Mouse (Mus musculus): ENCODE measurements around the gene Gpr25.

Gene Gpr25

DNA sequence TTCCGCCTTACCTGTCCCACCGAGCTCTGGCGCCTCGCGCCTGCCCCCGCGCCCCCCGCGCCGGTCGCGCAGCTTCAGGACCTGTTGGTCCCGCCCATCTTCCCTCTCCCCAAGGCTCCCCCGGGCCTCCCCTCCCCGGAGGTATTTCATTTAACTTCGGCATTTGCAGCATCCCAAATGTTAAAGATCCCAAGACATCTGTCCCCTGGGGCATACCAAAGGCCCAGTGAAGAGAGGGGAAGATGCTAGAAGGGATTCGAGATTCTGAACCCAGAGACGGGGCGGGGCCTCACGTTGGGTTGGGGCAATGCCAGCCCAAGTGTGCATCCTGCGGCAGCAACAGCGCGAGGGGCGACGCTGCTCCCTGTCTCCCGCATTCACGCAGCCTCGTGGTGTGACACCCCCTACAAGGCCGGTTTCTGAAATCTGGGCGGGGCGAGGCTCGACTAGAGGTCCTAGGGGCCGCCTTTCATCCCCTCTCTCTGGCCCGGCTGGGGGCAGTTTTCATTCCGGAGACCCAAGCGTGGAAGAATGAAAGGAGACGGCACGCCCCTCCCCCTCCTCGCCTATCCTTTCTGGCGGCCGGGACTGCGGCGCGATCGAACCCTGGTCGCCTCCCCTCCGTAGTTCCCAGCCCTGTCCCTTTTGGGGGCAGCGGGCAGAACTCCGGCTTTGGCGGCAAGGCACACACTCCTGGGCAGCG, 26.6 kb downstream of the Gpr25 start, which contains the start of gene Inava:
Inava (minus strand) TSS at position 373 of the 703 bp plus-strand sequence.
- peak; percentile 82 for DNase-seq (ENCODE audit: low read depth, low spot score)

DNA sequence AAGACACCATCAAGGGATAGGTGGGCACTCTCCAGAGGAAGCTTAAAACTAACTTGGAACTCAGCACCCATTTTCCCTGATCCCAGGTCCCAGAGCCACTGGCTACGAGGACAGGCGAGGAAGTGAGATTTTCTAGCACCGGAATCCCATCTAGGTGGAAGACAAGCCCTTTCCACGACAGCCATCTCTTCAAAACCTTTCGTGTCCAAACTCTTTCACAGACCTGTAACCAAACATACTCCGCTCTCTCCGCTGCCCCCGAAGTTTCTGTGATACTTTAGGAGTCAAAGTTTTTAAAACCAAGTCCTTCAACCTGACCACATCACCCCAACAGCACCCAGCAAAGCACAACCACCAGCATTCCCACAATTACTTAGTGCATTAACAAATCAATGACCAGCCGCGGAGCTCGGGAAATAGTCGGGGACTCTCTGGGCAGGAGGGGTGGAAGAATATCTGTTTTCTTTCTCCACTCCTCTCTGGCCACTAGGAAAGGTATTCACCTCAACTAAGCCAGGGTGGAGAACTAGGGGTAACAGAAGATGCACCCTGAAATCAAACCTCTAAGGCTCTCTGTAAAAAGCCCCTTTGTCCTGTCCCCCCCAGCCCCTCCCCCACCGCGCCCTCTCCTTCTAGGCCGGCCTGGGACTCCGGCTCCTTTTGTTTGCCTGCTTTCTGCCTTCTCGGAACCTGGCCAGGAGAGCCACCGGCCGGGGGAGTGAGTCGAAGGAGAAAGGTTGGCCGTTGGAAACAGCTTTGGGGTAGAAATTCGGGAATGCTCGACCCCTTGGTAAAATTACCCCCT, 27.5 kb downstream of the Gpr25 start:
- DNase-seq (ENCODE audit: low read depth, low spot score) = no peak

DNA sequence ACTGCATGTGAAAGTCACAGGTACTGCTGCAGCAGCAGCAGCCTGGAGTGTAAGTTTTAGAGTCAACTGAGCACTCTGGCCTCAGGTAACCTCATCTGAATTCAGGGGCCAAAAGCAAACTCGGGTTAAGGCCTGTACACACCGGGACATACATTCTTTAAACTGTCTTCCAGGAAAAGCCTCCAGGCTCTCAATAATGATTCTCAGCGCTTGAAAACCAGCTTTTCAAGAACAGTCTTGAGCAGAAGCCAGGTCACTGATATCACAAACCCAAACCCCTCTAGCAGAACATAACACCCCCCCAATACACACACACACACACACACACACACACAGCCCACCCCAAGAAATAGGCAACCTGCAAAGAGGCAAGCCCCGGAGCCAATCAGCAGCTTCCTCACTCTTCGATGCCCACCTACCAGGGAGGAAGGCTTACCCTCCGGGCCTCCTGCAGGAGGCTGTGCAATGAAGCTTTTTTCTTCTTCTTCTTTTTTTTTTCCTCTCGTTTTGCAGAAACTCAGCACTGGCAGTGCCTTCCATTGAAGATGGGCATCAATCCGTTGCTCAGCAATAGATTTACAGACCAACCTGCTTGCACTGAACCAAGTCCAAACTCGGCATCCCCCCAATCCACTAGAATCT, 28.3 kb downstream of the Gpr25 start:
- DNase-seq (ENCODE audit: low read depth, low spot score) = no peak

- no peak for DNase-seq (ENCODE audit: low read depth, low spot score)
Measured at GRCm38 (mm10) chr1:136231596-136231995, 29.1 kb downstream of the Gpr25 start.

DNA sequence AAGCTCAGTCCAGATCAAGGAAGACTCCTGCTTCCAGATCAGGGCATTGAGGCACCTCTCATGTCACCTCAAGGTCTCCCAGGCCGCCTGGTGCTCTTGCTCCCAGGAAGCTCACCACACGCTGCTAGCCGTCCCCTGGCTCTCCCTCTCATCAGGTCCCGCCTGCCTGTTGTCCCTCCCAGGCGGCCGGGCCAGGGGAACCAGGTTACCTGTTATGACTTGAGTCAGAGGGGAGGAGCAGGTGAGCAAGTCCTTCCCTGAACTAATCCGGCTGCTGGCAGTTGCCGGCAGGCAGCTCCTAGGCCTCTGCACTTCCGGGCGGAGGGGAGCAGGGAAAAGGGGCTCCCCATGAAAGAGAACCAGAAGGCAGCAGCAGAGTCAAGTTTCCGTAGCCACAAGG, 30.5 kb downstream of the Gpr25 start:
- DNase-seq (ENCODE audit: low read depth, low spot score) = no peak

DNA sequence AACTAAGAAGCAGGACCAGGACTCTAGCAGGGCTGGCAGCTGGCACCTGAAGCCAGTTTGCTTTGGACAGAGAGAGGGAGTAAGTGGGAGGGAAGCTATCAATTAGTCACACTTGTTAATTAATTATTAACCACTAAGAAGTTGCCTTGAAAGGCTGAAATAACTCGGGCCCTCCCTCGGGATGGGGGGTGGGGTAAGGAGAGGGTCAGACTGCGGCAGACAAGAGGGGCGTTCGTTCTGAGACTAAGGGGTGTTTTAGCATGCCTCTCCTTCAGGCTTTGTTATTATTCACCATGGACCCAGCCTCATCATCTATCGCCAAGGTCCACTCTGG, 31.7 kb downstream of the Gpr25 start:
- DNase-seq (ENCODE audit: low read depth, low spot score) = no peak

DNA sequence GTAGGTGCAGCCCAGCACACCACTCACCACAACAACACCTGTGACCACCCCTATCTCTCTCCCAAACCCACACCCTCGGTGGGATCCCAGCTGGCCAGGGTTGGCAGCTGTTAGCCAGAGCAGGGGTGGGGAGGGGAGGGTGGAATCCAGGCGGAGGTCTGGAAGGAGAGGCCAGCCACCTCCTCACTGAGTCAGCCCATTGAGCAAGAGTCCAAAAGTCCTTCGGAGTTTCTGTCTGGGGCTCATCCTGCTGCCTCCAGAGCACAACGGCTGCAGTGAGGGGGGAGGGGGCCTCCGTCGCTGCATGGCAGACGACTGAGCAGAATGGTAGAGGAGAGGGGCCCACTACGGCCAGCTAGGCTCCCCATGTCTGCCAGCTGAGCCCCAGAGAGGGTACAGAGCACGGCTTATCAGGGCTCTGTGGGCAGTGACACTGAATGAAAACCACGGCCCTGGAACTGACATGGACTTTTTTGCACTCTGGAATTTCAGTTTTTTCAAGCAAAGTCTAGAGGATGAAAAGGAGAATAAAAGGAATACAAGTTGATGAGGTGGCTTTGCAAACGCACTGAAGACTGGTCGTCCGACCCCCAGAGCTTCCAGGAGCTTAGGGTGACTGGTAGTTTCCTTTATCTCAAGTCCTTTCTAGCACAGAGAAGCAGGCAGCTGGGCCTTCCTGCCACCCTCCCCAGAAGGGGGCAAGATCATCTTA, 32.2 kb downstream of the Gpr25 start:
- DNase-seq (ENCODE audit: low read depth, low spot score) = no peak

DNA sequence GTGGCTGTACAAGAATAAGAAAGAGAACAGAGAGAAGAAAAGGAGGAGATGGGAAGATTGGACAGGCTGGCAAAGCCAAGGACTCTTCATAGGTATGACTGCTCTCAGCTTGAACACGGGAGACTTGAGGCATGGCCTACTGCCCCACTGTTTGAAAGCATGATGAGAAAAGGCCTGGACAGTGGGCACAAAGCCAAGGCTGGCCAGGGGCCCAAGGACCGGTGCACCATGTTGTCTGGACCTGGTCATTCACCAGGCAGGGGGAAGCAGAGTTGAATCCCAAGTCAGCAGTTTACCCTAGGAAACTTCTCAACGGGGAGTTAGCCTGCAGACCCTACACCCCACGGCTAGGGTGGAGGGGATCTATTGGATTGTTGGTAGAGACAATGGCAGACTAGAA, 32.8 kb downstream of the Gpr25 start:
- DNase-seq (ENCODE audit: low read depth, low spot score) = no peak

DNA sequence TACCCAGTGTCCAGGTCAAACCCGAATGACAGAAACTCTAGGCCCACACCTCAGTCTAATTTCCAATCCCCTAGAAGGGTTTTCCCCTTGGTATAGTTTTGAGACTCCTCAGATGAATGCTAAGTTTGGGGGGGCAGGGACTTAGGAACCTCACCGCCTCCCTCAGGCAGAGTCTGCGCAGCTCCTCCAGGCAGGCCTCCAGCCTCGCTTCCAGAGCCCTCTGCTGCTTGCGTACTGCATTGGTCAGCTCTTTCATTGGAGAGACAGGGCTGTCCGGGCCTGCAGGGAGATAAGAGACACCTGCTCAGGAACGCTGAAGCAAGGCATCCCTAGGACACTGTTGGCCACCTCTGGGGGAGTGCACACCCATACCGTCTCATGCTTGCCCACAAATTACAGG, 34.0 kb downstream of the Gpr25 start:
- DNase-seq (ENCODE audit: low read depth, low spot score) = no peak

GRCm38 (mm10) chr1:136225846-136226245, 34.8 kb downstream of the Gpr25 start:
- DNase-seq (ENCODE audit: low read depth, low spot score) = no peak

DNA sequence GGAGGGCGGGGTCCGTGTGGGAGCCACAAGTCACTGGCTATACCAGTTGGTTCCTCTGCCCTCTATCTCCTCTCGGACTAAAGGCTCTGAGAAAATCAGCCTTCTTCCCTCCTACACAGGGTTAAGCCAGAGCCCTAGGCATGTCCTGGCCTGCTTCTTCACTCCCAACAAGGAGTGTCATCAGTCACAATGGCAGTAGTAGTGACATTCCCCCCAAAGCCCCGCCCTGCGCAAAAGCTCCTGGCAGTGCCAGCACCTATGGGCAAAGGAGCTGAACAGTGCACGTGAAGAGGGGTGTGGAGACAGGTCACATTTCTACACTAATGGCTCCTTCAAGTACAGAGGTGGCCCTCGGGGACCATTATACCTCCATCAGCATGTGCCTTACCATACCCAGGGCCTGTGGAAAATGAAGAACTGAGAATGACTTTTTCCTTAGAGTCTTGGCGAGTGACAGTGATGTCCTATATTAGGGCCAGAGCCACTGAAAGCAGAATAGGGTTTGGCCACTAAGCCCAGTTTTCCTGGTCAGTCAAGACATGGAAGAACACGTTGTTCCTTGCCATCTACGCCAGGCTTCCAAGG, 36.8 kb downstream of the Gpr25 start:
- DNase-seq (ENCODE audit: low read depth, low spot score) = no peak

DNA sequence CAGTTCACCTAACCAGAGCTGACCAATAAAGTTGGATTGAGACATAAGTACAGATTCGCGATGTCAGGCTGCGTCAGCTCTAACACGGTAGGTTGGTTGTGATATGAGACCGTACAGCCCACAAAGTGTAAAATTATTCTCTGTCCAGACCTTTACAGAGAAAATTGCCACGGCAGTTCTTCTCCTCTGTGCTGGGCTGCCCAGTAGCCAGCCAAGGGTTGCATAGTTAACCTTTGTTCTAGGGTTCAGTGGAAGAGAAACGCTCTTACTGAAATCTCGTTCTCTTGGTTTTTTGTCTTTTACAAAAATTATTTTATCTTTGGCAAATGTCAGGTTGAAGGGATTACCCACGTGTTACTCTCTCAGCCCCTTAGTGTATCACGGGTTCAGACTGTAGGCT, 38.3 kb downstream of the Gpr25 start:
- DNase-seq (ENCODE audit: low read depth, low spot score) = no peak

DNA sequence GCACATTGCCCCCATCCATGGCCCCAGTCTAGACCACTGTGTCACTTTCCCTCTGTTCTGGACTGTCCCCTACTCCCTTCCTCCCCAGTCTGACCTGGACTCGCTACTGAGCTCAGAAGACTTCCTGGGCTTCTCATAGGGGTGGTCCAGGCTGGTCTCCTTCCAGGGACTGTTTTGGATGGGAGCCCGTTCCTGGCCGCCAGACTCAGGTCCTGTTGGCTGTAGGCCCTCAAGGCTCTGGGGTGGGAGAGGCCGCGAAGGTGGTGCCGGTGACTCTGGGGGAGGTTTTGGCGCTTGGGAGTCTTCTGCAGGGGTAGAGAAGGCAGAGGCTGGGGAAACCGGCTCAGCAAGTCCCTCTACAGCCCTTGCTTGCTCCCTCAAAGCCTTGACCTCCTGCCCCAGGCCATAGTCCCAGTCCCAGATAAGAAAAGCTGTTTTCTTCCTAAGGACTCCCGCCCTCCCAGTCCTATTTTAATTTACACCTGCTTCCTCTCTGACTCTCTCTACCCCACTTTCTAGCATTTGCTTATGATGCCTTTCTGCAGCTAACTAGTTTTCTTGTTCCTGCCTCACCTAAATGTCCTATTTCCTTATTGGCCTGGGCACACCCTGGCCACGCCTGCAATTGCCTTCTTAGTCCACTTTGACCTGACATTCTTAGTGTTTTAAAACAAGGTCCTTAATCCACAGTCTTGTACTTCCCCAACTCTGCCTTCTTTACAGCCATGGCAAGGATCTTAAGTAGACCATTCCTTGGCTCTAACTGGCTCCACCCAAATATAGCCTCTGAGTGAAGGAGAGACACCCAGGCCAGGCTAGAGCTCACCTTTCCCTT, 40.4 kb downstream of the Gpr25 start:
- no peak for DNase-seq (ENCODE audit: low read depth, low spot score)

DNA sequence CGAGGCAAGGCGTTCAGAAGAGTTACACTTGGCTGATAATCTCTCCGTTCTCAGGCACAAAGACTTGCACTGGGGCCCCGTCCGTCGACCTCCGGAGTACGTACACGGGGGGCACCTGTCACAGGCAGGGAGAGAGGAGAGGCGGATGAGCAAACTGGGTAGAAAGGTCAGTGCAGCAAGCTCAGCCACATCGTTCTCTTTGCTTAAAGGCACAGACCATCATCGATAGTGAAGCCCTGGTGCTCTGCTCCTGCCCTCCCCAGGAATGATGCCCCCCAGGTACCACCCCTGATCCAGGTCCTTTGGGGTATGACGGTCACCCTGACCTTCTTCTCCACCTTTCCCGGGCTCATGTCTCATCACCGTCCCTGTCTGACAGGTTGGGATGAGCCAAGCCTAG, 46.4 kb downstream of the Gpr25 start:
- no peak for DNase-seq (ENCODE audit: low read depth, low spot score)

DNA sequence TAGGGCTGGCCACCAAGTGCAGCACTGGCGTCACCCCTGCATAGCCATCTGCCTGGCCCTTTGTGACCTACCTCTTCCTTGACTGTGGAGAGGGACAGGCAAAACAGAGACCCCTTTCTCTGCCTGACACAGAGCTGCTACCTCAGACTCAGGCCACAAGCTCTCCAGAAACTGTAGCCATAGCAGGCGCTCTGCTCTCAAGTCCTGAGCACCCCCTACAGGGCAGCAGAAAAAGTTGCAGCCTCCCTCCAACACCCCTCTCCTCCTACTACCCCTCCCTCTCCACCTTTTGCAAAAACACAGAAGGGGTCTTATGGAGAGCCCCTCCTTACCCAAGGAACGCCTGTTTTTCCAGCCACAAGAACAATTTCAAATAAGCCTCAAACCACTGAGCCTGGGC, 47.9 kb downstream of the Gpr25 start, which contains the start of gene Mroh3:
Mroh3 (minus strand) TSS at position 26 of the 400 bp plus-strand sequence.
- DNase-seq (ENCODE audit: low read depth, low spot score) = no peak
